ENCODE assay signal across 8 mouse cellular contexts in genomic region chr9:23222492-23222840, GRCm38 (mm10). TPM values are rescaled to one million over a fixed set of nuclear protein-coding genes. Genes with fewer than 3 reads are reported as not detected.
DNase-seq lines count a peak whose midpoint lies in the region; ATAC-seq and TF ChIP-seq lines count a peak whose summit lies in the region.

No protein-coding gene starts in this region.

- TF ChIP-seq CTCF in spleen, adult 2 months (IDR thresholded peaks at IDR 0.05; ENCODE audit: extremely low read depth, insufficient read depth, insufficient read length, insufficient replicate concordance), result no peak

- TF ChIP-seq POLR2A in spleen, adult 2 months (IDR thresholded peaks at IDR 0.05; ENCODE audit: low read depth, low read length), result no peak

- peak overlapping the region; percentile 94 for H3K4me2 ChIP-seq in heart, embryonic 13.5 days

- no peak for ATAC-seq in heart, embryonic 13.5 days (ENCODE audit: extremely low read depth, insufficient number of reproducible peaks, low FRiP score, low TSS enrichment)
- peak; percentile 59 for ATAC-seq in megakaryocyte progenitor cell, adult 5-6 weeks (replicated peaks; ENCODE audit: poor library complexity)

- no peaks in the 10 kb centered on the region for H3K36me3 ChIP-seq in spleen, adult 2 months (ENCODE audit: control insufficient read depth, insufficient read depth, low read length)
- no peaks in the 10 kb centered on the region for H3K36me3 ChIP-seq in heart, embryonic 13.5 days

- no peak for DNase-seq in spleen, adult 2 months (ENCODE audit: low read depth in 1 of 2, low spot score in 2 of 2)
- DNase-seq in spleen, postnatal 36 days (ENCODE audit: low spot score in 2 of 2), result no peak
- DNase-seq in cerebellum, postnatal 14 days, result peak; percentile 21 to 43
- peak; percentile 56 for DNase-seq in kidney, postnatal 10 days
- peak; percentile 16 for DNase-seq in right cerebral cortex, postnatal 14 days
- no peak for DNase-seq in spleen, postnatal 4 days (ENCODE audit: low spot score in 2 of 2)

- H3K27ac ChIP-seq in spleen, adult 2 months (ENCODE audit: insufficient read depth, low read length), result peak overlapping the region; percentile 13; the same call in 1 of the 2 replicates
- peak overlapping the region; percentile 83 for H3K27ac ChIP-seq in heart, embryonic 13.5 days (replicated peaks)

- H3K27me3 ChIP-seq in spleen, adult 2 months (ENCODE audit: control insufficient read depth, insufficient read depth, low read length), result peaks cover 14% of the 10 kb centered on the region
- H3K27me3 ChIP-seq in heart, embryonic 13.5 days (replicated peaks), result peaks cover 41% of the 10 kb centered on the region

- H3K4me3 ChIP-seq in spleen, adult 2 months (ENCODE audit: extremely low read depth, insufficient read depth, insufficient read length), result peak overlapping the region; percentile 47; the same call in 1 of the 2 replicates
- peak overlapping the region; percentile 76 for H3K4me3 ChIP-seq in heart, embryonic 13.5 days

- peak overlapping the region; percentile 89 for H3K9ac ChIP-seq in heart, embryonic 13.5 days

- H3K9me3 ChIP-seq in heart, embryonic 13.5 days, result no peaks in the 10 kb centered on the region

- no peaks in the 10 kb centered on the region; the same call in 1 of the 2 replicates for H3K4me1 ChIP-seq in spleen, adult 2 months (ENCODE audit: control insufficient read depth, insufficient read depth, insufficient read length)
- H3K4me1 ChIP-seq in heart, embryonic 13.5 days, result peaks cover 16% of the 10 kb centered on the region

- 2% methylated on average over 26 of the region's 26 CpGs for WGBS in spleen, adult 2 months
- under 1% methylated on average over 25 of the region's 26 CpGs for WGBS in heart, embryonic 13.5 days

RNA-seq across cellular contexts. Expression of gene Bmper, which starts 0.4 kb away (rescaled TPM):
- 0.44 and 0.70 TPM in 2 replicates for polyA plus RNA-seq in spleen, adult 2 months (2012; rRNA removed)
- 8.3 and 8.4 TPM in 2 replicates for polyA plus RNA-seq in heart, embryonic 13.5 days (2015; fragmentation: Nextera tagmentation; extraction: Ambion mirVana)
- total RNA-seq in megakaryocyte progenitor cell, adult 5-6 weeks (2015), result not detected in 2 replicates
- not detected in 2 replicates for total RNA-seq in megakaryocyte progenitor cell, adult 5-6 weeks (2017)

Comparison
In these comparisons a context has a peak if more than half of its experiments do, and no peak if none do; other contexts are left out.
1. DNase-seq: peak in cerebellum, postnatal 14 days (2 of 2), kidney, postnatal 10 days (single experiment) and right cerebral cortex, postnatal 14 days (single experiment); none in spleen, adult 2 months (0 of 2), spleen, postnatal 36 days (0 of 2) and spleen, postnatal 4 days (0 of 2).